Mouse (Mus musculus): ENCODE measurements around the gene Trim38. TPM values are rescaled to one million over a fixed set of nuclear protein-coding genes. Genes with fewer than 3 reads are reported as not detected.
"Not testable (repeated sequence)": the region's sequence is repeated elsewhere in the genome, so short reads cannot be mapped to it uniquely, and the experiment has no call there.

Trim38 gene
- total RNA-seq (2017): not detected in 3 replicates

GRCm38 (mm10) chr13:23769613-23770012 is at the start of gene Trim38:
Gene Trim38 (plus strand): TSS chr13:23769913.
- ATAC-seq (replicated peaks; ENCODE audit: insufficient number of reproducible peaks, low FRiP score, low TSS enrichment, poor library complexity, severe bottlenecking): not testable (repeated sequence)

- no peak for ATAC-seq (replicated peaks; ENCODE audit: insufficient number of reproducible peaks, low FRiP score, low TSS enrichment, poor library complexity, severe bottlenecking)
Measured at GRCm38 (mm10) chr13:23724239-23724638, 45.5 kb upstream of the Trim38 start.

- ATAC-seq (replicated peaks; ENCODE audit: insufficient number of reproducible peaks, low FRiP score, low TSS enrichment, poor library complexity, severe bottlenecking): peak; percentile 57; the same call in 1 of the 2 replicates
Measured at GRCm38 (mm10) chr13:23725213-23725612, 44.5 kb upstream of the Trim38 start.

- no peak for ATAC-seq (replicated peaks; ENCODE audit: insufficient number of reproducible peaks, low FRiP score, low TSS enrichment, poor library complexity, severe bottlenecking)
Measured at GRCm38 (mm10) chr13:23728472-23729191, 41.1 kb upstream of the Trim38 start.

GRCm38 (mm10) chr13:23729192-23729525 is 40.6 kb upstream of the Trim38 start:
- peak; percentile 58; the same call in 1 of the 2 replicates for ATAC-seq (replicated peaks; ENCODE audit: insufficient number of reproducible peaks, low FRiP score, low TSS enrichment, poor library complexity, severe bottlenecking)

GRCm38 (mm10) chr13:23729706-23730105 is 40.0 kb upstream of the Trim38 start:
- no peak for ATAC-seq (replicated peaks; ENCODE audit: insufficient number of reproducible peaks, low FRiP score, low TSS enrichment, poor library complexity, severe bottlenecking)

- no peak for ATAC-seq (replicated peaks; ENCODE audit: insufficient number of reproducible peaks, low FRiP score, low TSS enrichment, poor library complexity, severe bottlenecking)
Measured at GRCm38 (mm10) chr13:23730479-23730878, 39.2 kb upstream of the Trim38 start.

- ATAC-seq (replicated peaks; ENCODE audit: insufficient number of reproducible peaks, low FRiP score, low TSS enrichment, poor library complexity, severe bottlenecking): peak; percentile 64; the same call in 1 of the 2 replicates
Measured at GRCm38 (mm10) chr13:23732156-23732804, 37.4 kb upstream of the Trim38 start.

- no peak for ATAC-seq (replicated peaks; ENCODE audit: insufficient number of reproducible peaks, low FRiP score, low TSS enrichment, poor library complexity, severe bottlenecking)
Measured at GRCm38 (mm10) chr13:23737091-23737490, 32.6 kb upstream of the Trim38 start.

GRCm38 (mm10) chr13:23738041-23738440 is 31.7 kb upstream of the Trim38 start:
- no peak for ATAC-seq (replicated peaks; ENCODE audit: insufficient number of reproducible peaks, low FRiP score, low TSS enrichment, poor library complexity, severe bottlenecking)

- peak; percentile 78 for ATAC-seq (replicated peaks; ENCODE audit: insufficient number of reproducible peaks, low FRiP score, low TSS enrichment, poor library complexity, severe bottlenecking)
Measured at GRCm38 (mm10) chr13:23738677-23739068, 31.0 kb upstream of the Trim38 start, which contains the start of gene Hist1h1c. Gene Hist1h1c (plus strand): TSS chr13:23738808.

- ATAC-seq (replicated peaks; ENCODE audit: insufficient number of reproducible peaks, low FRiP score, low TSS enrichment, poor library complexity, severe bottlenecking): peak; percentile 86
Measured at GRCm38 (mm10) chr13:23739069-23739921, 30.4 kb upstream of the Trim38 start.

- ATAC-seq (replicated peaks; ENCODE audit: insufficient number of reproducible peaks, low FRiP score, low TSS enrichment, poor library complexity, severe bottlenecking): peak; percentile 48; the same call in 1 of the 2 replicates
Measured at GRCm38 (mm10) chr13:23739922-23740252, 29.8 kb upstream of the Trim38 start.

GRCm38 (mm10) chr13:23740256-23740840 is 29.4 kb upstream of the Trim38 start:
- ATAC-seq (replicated peaks; ENCODE audit: insufficient number of reproducible peaks, low FRiP score, low TSS enrichment, poor library complexity, severe bottlenecking): no peak

GRCm38 (mm10) chr13:23740910-23741309 is 28.8 kb upstream of the Trim38 start:
- no peak for ATAC-seq (replicated peaks; ENCODE audit: insufficient number of reproducible peaks, low FRiP score, low TSS enrichment, poor library complexity, severe bottlenecking)

- no peak for ATAC-seq (replicated peaks; ENCODE audit: insufficient number of reproducible peaks, low FRiP score, low TSS enrichment, poor library complexity, severe bottlenecking)
Measured at GRCm38 (mm10) chr13:23742007-23742406, 27.7 kb upstream of the Trim38 start.

- ATAC-seq (replicated peaks; ENCODE audit: insufficient number of reproducible peaks, low FRiP score, low TSS enrichment, poor library complexity, severe bottlenecking): no peak
Measured at GRCm38 (mm10) chr13:23743215-23743614, 26.5 kb upstream of the Trim38 start.

GRCm38 (mm10) chr13:23743963-23744362 is 25.8 kb upstream of the Trim38 start:
- no peak for ATAC-seq (replicated peaks; ENCODE audit: insufficient number of reproducible peaks, low FRiP score, low TSS enrichment, poor library complexity, severe bottlenecking)

All from monocyte, adult 5-6 weeks (primary cell).